Mouse (Mus musculus) bone marrow macrophage, adult 2 months (primary cell): ENCODE measurements around the gene Fbxo34.
"Not testable (repeated sequence)": the region's sequence is repeated elsewhere in the genome, so short reads cannot be mapped to it uniquely, and the experiment has no call there.

Experiments
- CTCF ChIP-seq: IDR thresholded peaks from 2 replicates; pipeline ENCODE4 v1.5.1; 2012; ENCODE audit warnings: low read depth, mild to moderate bottlenecking, low read length, moderate library complexity
- POLR2A ChIP-seq: IDR thresholded peaks from 2 replicates; pipeline ENCODE4 v1.6.1; 2012; ENCODE audit warnings: mild to moderate bottlenecking, low read depth, low read length, borderline replicate concordance

- TF ChIP-seq CTCF, POLR2A: not testable (repeated sequence)
These were observed 79.4 kb downstream of the Fbxo34 start for GRCm38 (mm10) chr14:47529592-47529991.
